Mouse (Mus musculus) stomach, embryonic 14.5 days (tissue): Measurements from ENCODE around the gene Zfp672. TPM values are rescaled to one million over a fixed set of nuclear protein-coding genes. Genes with fewer than 3 reads are reported as not detected.

ENCODE experiments used
- ATAC-seq: fragments of 200-750 bp; cut with Nextera tagmentation; 2 replicates; pipeline ENCODE4 v1.8.0; 2017; ENCODE audit warnings: low read depth, moderate TSS enrichment; ENCODE audit not compliant: insufficient number of reproducible peaks, insufficient read depth, low FRiP score
- H3K27ac ChIP-seq: fragments of 300-500 bp; sonication (generic); 2 replicates; pipeline ENCODE4 v1.5.1; 2014; ENCODE audit warnings: mild to moderate bottlenecking, low read length, moderate library complexity, mixed read lengths
- H3K27me3 ChIP-seq: fragments of 300-500 bp; sonication (generic); 2 replicates; pipeline ENCODE4 v1.6.1; 2014; ENCODE audit warnings: low read length, control low read depth, mixed read lengths; ENCODE audit not compliant: control insufficient read depth, insufficient read depth
- H3K36me3 ChIP-seq: fragments of 300-500 bp; sonication (generic); 2 replicates; pipeline ENCODE4 v1.6.1; 2014; ENCODE audit warnings: mild to moderate bottlenecking, control low read depth, low read length, moderate library complexity, mixed read lengths; ENCODE audit not compliant: control insufficient read depth, insufficient read depth
- H3K4me1 ChIP-seq: fragments of 300-500 bp; sonication (generic); 2 replicates; pipeline ENCODE4 v1.6.1; 2014; ENCODE audit warnings: low read length, control low read depth, mixed read lengths; ENCODE audit not compliant: control insufficient read depth, insufficient read depth
- H3K4me2 ChIP-seq: fragments of 300-500 bp; sonication (generic); replicated peaks from 2 replicates; pipeline ENCODE4 v1.6.1; 2014; ENCODE audit warnings: low read depth, low read length, control low read depth
- H3K4me3 ChIP-seq: fragments of 300-500 bp; sonication (generic); 2 replicates; pipeline ENCODE4 v1.5.1; 2014; ENCODE audit warnings: low read depth, low read length, control low read depth
- H3K9ac ChIP-seq: fragments of 300-500 bp; sonication (generic); replicated peaks from 2 replicates; pipeline ENCODE4 v1.6.1; 2014; ENCODE audit warnings: low read depth, mild to moderate bottlenecking, control low read depth, low read length, moderate library complexity, mixed read lengths
- H3K9me3 ChIP-seq: fragments of 300-500 bp; sonication (generic); 2 replicates; pipeline ENCODE4 v1.6.1; 2016; ENCODE audit warnings: low read depth, low read length, control low read depth; ENCODE audit not compliant: control insufficient read depth
- WGBS: fragments of 180-500 bp; shearing (Covaris S2); extraction: QIAGEN DNeasy Blood & Tissue Kit; methylation state at CpG from one replicate; pipeline ENCODE4 v1.1.7; 2014; 5-methylcytosine and 5-hydroxymethylcytosine counted together
- polyA plus RNA-seq: library from polyadenylated mRNA; unstranded; fragments of >200 nt; fragmentation: Nextera tagmentation; extraction: Ambion mirVana; gene quantifications from 2 replicates; pipeline ENCODE4 v1.2.1, GENCODE M21; 2014

Zfp672 gene
- polyA plus RNA-seq, 1 experiment from 2014 or later = 44.9 TPM

GRCm38 (mm10) chr11:58346745-58347144 lies 16.6 kb upstream of the Zfp672 start:
- no peak for ATAC-seq
- peaks cover 28% of the 10 kb centered on the region for H3K36me3 ChIP-seq
- WGBS = 87% methylated on average over 4 of the region's 4 CpGs

GRCm38 (mm10) chr11:58334746-58335145 lies 4.6 kb upstream of the Zfp672 start:
- 78% methylated on average over 3 of the region's 3 CpGs for WGBS
- H3K36me3 ChIP-seq = peaks cover 29% of the 10 kb centered on the region
- H3K4me2 ChIP-seq = no peak overlapping the region
- no peaks in the 10 kb centered on the region for H3K9me3 ChIP-seq
- H3K9ac ChIP-seq = no peak overlapping the region
- peaks cover 9% of the 10 kb centered on the region for H3K4me1 ChIP-seq
- H3K4me3 ChIP-seq = no peak overlapping the region
- no peak for ATAC-seq
- H3K27me3 ChIP-seq = no peaks in the 10 kb centered on the region
- no peak overlapping the region for H3K27ac ChIP-seq

More at GRCm38 (mm10) chr11:58346745-58347144, 16.6 kb upstream of the Zfp672 start:
- Histone ChIP-seq H3K9me3 (no peaks in the 10 kb centered on the region), H3K4me1 (no peaks in the 10 kb centered on the region), H3K9ac (no peak overlapping the region), H3K4me3 (no peak overlapping the region), H3K4me2 (no peak overlapping the region), H3K27ac (no peak overlapping the region), H3K27me3 (no peaks in the 10 kb centered on the region)

- Histone ChIP-seq H3K9ac (peak overlapping the region; percentile 47), H3K36me3 (peaks cover 24% of the 10 kb centered on the region), H3K9me3 (no peaks in the 10 kb centered on the region; the same call in 1 of the 2 replicates), H3K4me3 (peak overlapping the region; percentile 87), H3K27me3 (no peaks in the 10 kb centered on the region), H3K4me1 (peaks cover 17% of the 10 kb centered on the region), H3K27ac (no peak overlapping the region), H3K4me2 (peak overlapping the region; percentile 86)
- no peak for ATAC-seq
- WGBS = 86% methylated on average over 6 of the region's 6 CpGs
Measured at GRCm38 (mm10) chr11:58331546-58331945, 1.4 kb upstream of the Zfp672 start.

- H3K4me1 ChIP-seq = peaks cover 17% of the 10 kb centered on the region
- ATAC-seq = no peak; the same call in 1 of the 2 replicates
- peaks cover 19% of the 10 kb centered on the region; the same call in 1 of the 2 replicates for H3K36me3 ChIP-seq
Measured at GRCm38 (mm10) chr11:58331149-58331495, 983 bp upstream of the Zfp672 start.

GRCm38 (mm10) chr11:58329906-58330275 lies 248 bp downstream of the Zfp672 start:
- ATAC-seq = peak; percentile 39; the same call in 1 of the 2 replicates
- peaks cover 17% of the 10 kb centered on the region for H3K4me1 ChIP-seq
- peak overlapping the region; percentile 62 for H3K9ac ChIP-seq
- no peaks in the 10 kb centered on the region for H3K27me3 ChIP-seq
- peaks cover 16% of the 10 kb centered on the region; the same call in 1 of the 2 replicates for H3K36me3 ChIP-seq
- peak overlapping the region; percentile 78 for H3K27ac ChIP-seq
- peak overlapping the region; percentile 87 for H3K4me3 ChIP-seq
- no peaks in the 10 kb centered on the region; the same call in 1 of the 2 replicates for H3K9me3 ChIP-seq
- peak overlapping the region; percentile 96 for H3K4me2 ChIP-seq
- under 1% methylated on average over 21 of the region's 21 CpGs for WGBS

More at GRCm38 (mm10) chr11:58331149-58331495, 983 bp upstream of the Zfp672 start:
- Histone ChIP-seq H3K9me3 (no peaks in the 10 kb centered on the region; the same call in 1 of the 2 replicates), H3K4me2 (peak overlapping the region; percentile 86), H3K9ac (peak overlapping the region; percentile 47), H3K27ac (no peak overlapping the region), H3K4me3 (peak overlapping the region; percentile 87), H3K27me3 (no peaks in the 10 kb centered on the region)
- WGBS = 18% methylated on average over 10 of the region's 10 CpGs

GRCm38 (mm10) chr11:58326781-58327180 lies 3.4 kb downstream of the Zfp672 start:
- Histone ChIP-seq H3K4me2 (no peak overlapping the region), H3K27me3 (no peaks in the 10 kb centered on the region), H3K9me3 (no peaks in the 10 kb centered on the region; the same call in 1 of the 2 replicates), H3K9ac (no peak overlapping the region), H3K36me3 (peaks cover 15% of the 10 kb centered on the region; the same call in 1 of the 2 replicates), H3K4me3 (no peak overlapping the region), H3K27ac (no peak overlapping the region), H3K4me1 (peaks cover 20% of the 10 kb centered on the region)
- no peak for ATAC-seq
- 91% methylated on average over 3 of the region's 3 CpGs for WGBS

GRCm38 (mm10) chr11:58324614-58325229 lies 5.4 kb downstream of the Zfp672 start:
- Histone ChIP-seq H3K9me3 (no peaks in the 10 kb centered on the region; the same call in 1 of the 2 replicates), H3K4me2 (no peak overlapping the region), H3K4me1 (peaks cover 16% of the 10 kb centered on the region; the same call in 1 of the 2 replicates), H3K36me3 (peaks cover 17% of the 10 kb centered on the region; the same call in 1 of the 2 replicates), H3K27me3 (no peaks in the 10 kb centered on the region), H3K9ac (no peak overlapping the region), H3K27ac (no peak overlapping the region), H3K4me3 (no peak overlapping the region)
- no peak for ATAC-seq
- 82% methylated on average over 3 of the region's 3 CpGs for WGBS

GRCm38 (mm10) chr11:58323570-58324340 lies 6.4 kb downstream of the Zfp672 start:
- Histone ChIP-seq H3K4me1 (peaks cover 8% of the 10 kb centered on the region; the same call in 1 of the 2 replicates), H3K27me3 (no peaks in the 10 kb centered on the region), H3K9me3 (no peaks in the 10 kb centered on the region; the same call in 1 of the 2 replicates), H3K9ac (peak overlapping the region; percentile 81), H3K4me2 (peak overlapping the region; percentile 92), H3K27ac (peak overlapping the region; percentile 96), H3K36me3 (peaks cover 17% of the 10 kb centered on the region; the same call in 1 of the 2 replicates), H3K4me3 (peak overlapping the region; percentile 68)
- ATAC-seq = no peak
- 7% methylated on average over 24 of the region's 24 CpGs for WGBS
